Mouse (Mus musculus) hindbrain, postnatal 0 days (tissue): ENCODE measurements at regions not wholly inside any gene's neighbourhood (a gene's known extent, or its start where the extent isn't known, plus 50 kb on each side); places are given as distances from the start of the nearest gene placed in this dataset.

ENCODE experiments used
- ATAC-seq: fragments of 200-750 bp; cut with Nextera tagmentation; 2 replicates; pipeline ENCODE4 v1.8.0; 2017; ENCODE audit warnings: mild to moderate bottlenecking, moderate TSS enrichment, moderate library complexity
- DNase-seq: peaks from one replicate; pipeline ENCODE4 v3.0.0-alpha.2; 2015; ENCODE audit warnings: low spot score
- H3K27ac ChIP-seq: fragments of 300-500 bp; sonication (generic); 2 replicates; pipeline ENCODE4 v1.5.1; 2014; ENCODE audit warnings: mild to moderate bottlenecking
- H3K27me3 ChIP-seq: fragments of 300-500 bp; sonication (generic); 2 replicates; pipeline ENCODE4 v1.6.1; 2014; ENCODE audit warnings: low read length, mixed read lengths; ENCODE audit not compliant: insufficient read depth
- H3K36me3 ChIP-seq: fragments of 300-500 bp; sonication (generic); 2 replicates; pipeline ENCODE4 v1.6.1; 2014; ENCODE audit warnings: low read length, mixed read lengths; ENCODE audit not compliant: insufficient read depth
- H3K4me1 ChIP-seq: fragments of 300-500 bp; sonication (generic); 2 replicates; pipeline ENCODE4 v1.6.1; 2014; ENCODE audit warnings: antibody characterized with exemption, low read length, mixed read lengths; ENCODE audit not compliant: insufficient read depth
- H3K4me2 ChIP-seq: fragments of 300-500 bp; sonication (generic); 2 replicates; pipeline ENCODE4 v1.6.1; 2014; ENCODE audit warnings: low read depth, mild to moderate bottlenecking, low read length, moderate library complexity, mixed read lengths
- H3K4me3 ChIP-seq: fragments of 300-500 bp; sonication (generic); 2 replicates; pipeline ENCODE4 v1.5.1; 2014; ENCODE audit warnings: low read length
- H3K9ac ChIP-seq: fragments of 300-500 bp; sonication (generic); replicated peaks from 2 replicates; pipeline ENCODE4 v1.6.1; 2014; ENCODE audit warnings: mild to moderate bottlenecking, low read length, moderate library complexity, mixed read lengths
- H3K9me3 ChIP-seq: fragments of 300-500 bp; sonication (generic); 2 replicates; pipeline ENCODE4 v1.6.1; 2016; ENCODE audit warnings: low read length, mixed read lengths
- CTCF ChIP-seq: IDR thresholded peaks from 2 replicates; pipeline ENCODE4 v1.5.1; 2016; ENCODE audit warnings: antibody characterized with exemption, control low read depth, low read depth
- WGBS: fragments of 180-500 bp; shearing (Covaris S2); extraction: QIAGEN DNeasy Blood & Tissue Kit; methylation state at CpG from one replicate; pipeline ENCODE4 v1.1.7; 2014; 5-methylcytosine and 5-hydroxymethylcytosine counted together

DNA sequence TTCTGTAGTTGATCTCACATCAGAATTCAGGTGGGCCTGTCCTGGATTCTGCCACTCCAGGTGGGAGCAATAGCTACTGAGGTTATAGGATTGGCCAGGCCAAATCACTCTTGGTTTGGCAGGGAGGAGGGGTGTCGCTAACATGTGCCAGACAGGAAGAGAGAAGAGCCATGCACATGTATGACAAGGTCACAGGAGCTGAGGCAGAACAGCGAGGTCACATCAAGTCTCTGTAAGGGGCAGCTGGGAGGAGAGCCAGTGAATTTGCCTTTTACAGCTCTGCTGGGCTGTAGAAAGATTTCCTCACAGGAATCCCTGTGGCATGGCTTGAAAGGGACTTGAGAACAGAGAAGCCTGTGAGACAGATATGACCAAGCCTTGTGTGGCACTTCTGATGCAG lies 96.3 kb upstream of the Prok2 start:
- Histone ChIP-seq H3K27ac (no peak overlapping the region), H3K4me3 (no peak overlapping the region), H3K9ac (no peak overlapping the region), H3K9me3 (no peaks in the 10 kb centered on the region), H3K4me2 (no peak overlapping the region), H3K27me3 (no peaks in the 10 kb centered on the region), H3K36me3 (no peaks in the 10 kb centered on the region), H3K4me1 (peaks cover 5% of the 10 kb centered on the region; the same call in 1 of the 2 replicates)
- TF ChIP-seq CTCF, result no peak
- DNase-seq (no peak), ATAC-seq (no peak)
- WGBS, result 77% methylated on average over 2 of the region's 2 CpGs

DNA sequence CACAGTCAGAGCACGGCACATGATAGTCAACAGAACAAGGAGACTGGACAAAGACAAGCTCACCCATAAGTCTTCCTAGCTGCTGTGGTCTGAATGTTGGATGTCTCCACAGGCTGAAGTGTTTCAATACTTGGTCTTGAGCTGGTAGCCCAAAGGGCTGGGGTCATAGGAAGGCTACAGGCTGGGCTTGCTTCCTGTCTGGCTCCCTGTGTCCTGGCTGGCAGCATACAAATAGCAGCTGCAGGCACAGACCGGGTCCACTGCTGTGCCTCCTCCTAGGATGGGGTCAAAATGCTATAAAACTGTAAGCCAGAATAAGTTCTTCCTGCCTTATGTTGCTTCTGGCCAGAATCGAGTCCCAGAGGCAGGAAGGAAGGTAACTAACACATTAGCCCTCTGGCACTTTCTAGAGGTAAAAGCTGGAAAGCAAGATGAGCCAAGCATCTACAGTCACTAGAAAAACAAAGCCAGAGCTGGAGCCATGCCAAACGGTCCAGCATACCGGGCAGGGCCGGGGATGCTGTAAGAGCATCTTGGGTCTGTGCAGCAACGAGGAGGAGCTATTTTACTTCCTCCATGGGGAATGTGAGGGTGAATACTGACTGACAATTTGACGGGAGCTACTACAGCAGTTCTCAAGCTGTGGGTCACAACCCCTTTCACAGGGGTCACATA lies 93.2 kb upstream of the Prok2 start:
- no peaks in the 10 kb centered on the region for H3K27me3 ChIP-seq
- WGBS, result 36% methylated on average over 8 of the region's 8 CpGs
- H3K4me1 ChIP-seq, result no peaks in the 10 kb centered on the region
- no peaks in the 10 kb centered on the region for H3K9me3 ChIP-seq
- H3K9ac ChIP-seq, result no peak overlapping the region
- no peak overlapping the region for H3K4me2 ChIP-seq
- no peak overlapping the region for H3K4me3 ChIP-seq
- no peaks in the 10 kb centered on the region for H3K36me3 ChIP-seq
- no peak for TF ChIP-seq CTCF
- no peak for ATAC-seq
- peak; percentile 25 for DNase-seq
- no peak overlapping the region for H3K27ac ChIP-seq

DNA sequence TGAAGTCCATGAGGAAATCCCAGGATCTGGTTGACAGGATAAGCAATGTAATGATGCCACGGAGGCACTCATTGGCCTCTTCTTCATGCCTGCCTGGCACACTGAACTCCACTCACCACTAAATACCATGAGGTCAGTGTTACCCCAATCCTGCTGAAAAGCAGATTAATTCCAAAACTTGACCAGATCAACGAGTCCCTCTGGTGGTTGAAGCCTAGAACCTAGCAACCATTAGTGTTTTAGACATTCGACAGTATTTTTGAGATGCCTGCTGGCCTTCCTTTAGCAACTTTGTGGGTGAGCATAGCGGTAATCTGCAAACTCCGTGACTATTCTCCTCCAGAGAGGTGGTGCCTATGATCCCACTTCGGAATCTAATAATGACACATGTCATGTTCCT lies 92.3 kb upstream of the Prok2 start:
- no peak for ATAC-seq
- 91% methylated on average over 6 of the region's 6 CpGs for WGBS
- H3K9ac ChIP-seq, result no peak overlapping the region

DNA sequence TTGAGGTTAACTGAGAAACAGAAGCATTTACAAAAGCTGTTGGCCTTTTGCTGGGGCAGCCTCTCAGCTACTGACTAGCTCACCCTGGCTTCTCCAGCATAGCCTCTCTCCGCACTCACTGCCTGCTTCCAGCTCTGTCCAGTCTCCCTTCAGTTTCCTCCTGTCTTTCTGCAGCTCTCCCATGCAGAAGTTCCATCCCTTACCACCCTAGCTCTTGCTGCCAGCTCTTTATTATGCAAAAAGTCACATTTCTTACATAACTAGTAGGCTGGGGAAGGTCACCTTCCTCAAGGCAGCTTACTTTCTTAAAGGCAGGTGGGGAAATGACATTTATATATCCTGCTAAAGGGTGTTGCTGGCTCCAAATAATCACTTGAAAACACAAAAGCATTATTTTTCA lies 91.1 kb upstream of the Prok2 start:
- no peak overlapping the region for H3K27ac ChIP-seq
- no peaks in the 10 kb centered on the region for H3K9me3 ChIP-seq
- TF ChIP-seq CTCF, result no peak
- H3K4me1 ChIP-seq, result no peaks in the 10 kb centered on the region
- no peak overlapping the region for H3K9ac ChIP-seq
- 94% methylated on average over 1 of the region's 1 CpGs for WGBS
- H3K27me3 ChIP-seq, result no peaks in the 10 kb centered on the region
- no peaks in the 10 kb centered on the region for H3K36me3 ChIP-seq
- no peak overlapping the region for H3K4me2 ChIP-seq
- ATAC-seq, result no peak
- DNase-seq, result no peak
- no peak overlapping the region for H3K4me3 ChIP-seq

More for the DNA sequence above, 92.3 kb upstream of the Prok2 start:
- DNase-seq, result no peak
- H3K36me3 ChIP-seq, result no peaks in the 10 kb centered on the region
- H3K4me2 ChIP-seq, result no peak overlapping the region
- H3K4me1 ChIP-seq, result no peaks in the 10 kb centered on the region
- H3K9me3 ChIP-seq, result no peaks in the 10 kb centered on the region
- H3K27ac ChIP-seq, result no peak overlapping the region
- TF ChIP-seq CTCF, result peak; percentile 37
- H3K4me3 ChIP-seq, result no peak overlapping the region
- H3K27me3 ChIP-seq, result no peaks in the 10 kb centered on the region

- DNase-seq (no peak), ATAC-seq (no peak)
- no peak for TF ChIP-seq CTCF
- H3K4me1 ChIP-seq, result no peaks in the 10 kb centered on the region
- no peaks in the 10 kb centered on the region for H3K27me3 ChIP-seq
- H3K9me3 ChIP-seq, result no peaks in the 10 kb centered on the region
- no peaks in the 10 kb centered on the region for H3K36me3 ChIP-seq
- no peak overlapping the region for H3K27ac ChIP-seq
- H3K9ac ChIP-seq, result no peak overlapping the region
- no peak overlapping the region for H3K4me3 ChIP-seq
- no peak overlapping the region for H3K4me2 ChIP-seq
- WGBS, result 91% methylated on average over 4 of the region's 4 CpGs
Measured at GRCm38 (mm10) chr6:99813102-99813501, 86.9 kb upstream of the Prok2 start.

GRCm38 (mm10) chr6:99811842-99812241 lies 85.7 kb upstream of the Prok2 start:
- Histone ChIP-seq H3K4me3 (no peak overlapping the region), H3K27ac (no peak overlapping the region), H3K9me3 (no peaks in the 10 kb centered on the region), H3K36me3 (no peaks in the 10 kb centered on the region), H3K4me1 (no peaks in the 10 kb centered on the region), H3K4me2 (no peak overlapping the region), H3K27me3 (no peaks in the 10 kb centered on the region), H3K9ac (no peak overlapping the region)
- DNase-seq (no peak), ATAC-seq (no peak)
- TF ChIP-seq CTCF, result no peak
- WGBS, result 78% methylated on average over 4 of the region's 4 CpGs

DNA sequence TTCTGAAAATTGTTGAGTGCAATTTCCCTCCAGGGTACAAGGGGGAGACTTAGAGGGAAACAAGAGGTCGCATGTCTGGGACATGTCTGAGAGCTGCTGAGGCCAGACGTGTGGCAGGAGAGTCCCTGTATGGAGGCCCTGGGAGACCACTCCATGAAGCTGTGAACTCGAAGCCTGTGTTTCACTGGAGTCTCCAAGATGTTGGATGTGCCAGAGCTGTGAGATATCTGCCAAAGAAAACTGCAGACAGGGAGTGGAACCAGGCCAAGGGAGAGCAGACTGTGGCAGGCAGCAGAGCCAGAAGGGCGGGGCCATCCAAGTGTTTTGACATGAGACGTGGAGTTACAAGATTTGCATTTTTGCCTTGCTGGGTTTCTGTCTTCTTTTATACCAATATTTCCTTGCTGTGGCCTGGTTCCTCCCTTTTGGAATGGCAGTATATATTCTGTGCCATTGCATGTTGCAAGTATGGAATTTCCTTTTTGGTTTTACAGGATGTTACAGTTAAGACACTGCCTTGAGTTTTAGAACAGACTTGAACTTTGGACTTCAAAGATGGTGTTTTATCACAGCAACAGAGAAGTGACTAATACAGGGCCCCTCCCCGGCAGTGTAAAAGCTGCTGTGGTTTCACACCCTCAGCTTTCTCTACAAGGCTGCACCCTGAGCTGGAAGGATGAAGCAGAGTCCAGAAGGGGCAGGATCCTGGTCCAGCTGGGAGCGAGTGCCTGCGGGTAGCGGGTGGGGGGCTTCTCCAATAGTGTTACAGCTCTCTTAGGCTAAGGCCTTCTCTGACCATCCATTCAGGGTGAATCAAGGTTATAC lies 85.0 kb upstream of the Prok2 start:
- Histone ChIP-seq H3K36me3 (no peaks in the 10 kb centered on the region), H3K9ac (no peak overlapping the region), H3K4me3 (no peak overlapping the region), H3K9me3 (no peaks in the 10 kb centered on the region), H3K27me3 (no peaks in the 10 kb centered on the region), H3K4me1 (no peaks in the 10 kb centered on the region), H3K27ac (no peak overlapping the region), H3K4me2 (no peak overlapping the region)
- peak; percentile 79 for DNase-seq
- peak; percentile 79 for ATAC-seq
- WGBS, result 56% methylated on average over 9 of the region's 9 CpGs
- 0 out of 2 replicates have a peak, but pooled peaks have one; percentile 7 for TF ChIP-seq CTCF
